ENCODE assay signal across 9 mouse cellular contexts in genomic region chr10:68208670-68209065, GRCm38 (mm10).
DNase-seq lines count a peak whose midpoint lies in the region; ATAC-seq and TF ChIP-seq lines count a peak whose summit lies in the region.
"Had no signal": no experiment of that assay in that cellular context is flagged by ENCODE, and none has a peak within 500 bp of the region (broad histone marks: within the 10 kb centered on the region; RNA-seq: fewer than 3 reads in every experiment).

No protein-coding gene starts in this region.

- no peaks in the 10 kb centered on the region for H3K36me3 ChIP-seq in lung, embryonic 14.5 days (ENCODE audit: insufficient read depth)
- H3K36me3 ChIP-seq in embryonic facial prominence, embryonic 15.5 days = peaks cover 16% of the 10 kb centered on the region; the same call in 1 of the 2 replicates
- peaks cover 7% of the 10 kb centered on the region; the same call in 1 of the 2 replicates for H3K36me3 ChIP-seq in intestine, postnatal 0 days (ENCODE audit: control insufficient read depth, insufficient read depth)

- no peaks in the 10 kb centered on the region for H3K27me3 ChIP-seq in lung, embryonic 14.5 days (ENCODE audit: insufficient read depth, low read length)
- H3K27me3 ChIP-seq in embryonic facial prominence, embryonic 15.5 days = no peaks in the 10 kb centered on the region
- H3K27me3 ChIP-seq in intestine, postnatal 0 days (replicated peaks; ENCODE audit: control insufficient read depth, insufficient read depth, low read length) = no peaks in the 10 kb centered on the region
- H3K27me3 ChIP-seq: megakaryocyte, embryonic 14.5 days had no signal

- no peaks in the 10 kb centered on the region for H3K9me3 ChIP-seq in lung, embryonic 14.5 days (ENCODE audit: low read depth, low read length)
- no peaks in the 10 kb centered on the region for H3K9me3 ChIP-seq in embryonic facial prominence, embryonic 15.5 days (replicated peaks)
- H3K9me3 ChIP-seq in intestine, postnatal 0 days (ENCODE audit: control insufficient read depth) = no peaks in the 10 kb centered on the region
- H3K9me3 ChIP-seq: megakaryocyte, embryonic 14.5 days had no signal

- H3K4me2 ChIP-seq in lung, embryonic 14.5 days = peak overlapping the region; percentile 40
- H3K4me2 ChIP-seq in embryonic facial prominence, embryonic 15.5 days (replicated peaks) = 0 out of 2 replicates have a peak overlapping the region, but pooled peaks have one; percentile 17
- peak overlapping the region; percentile 49; the same call in 1 of the 2 replicates for H3K4me2 ChIP-seq in intestine, postnatal 0 days (replicated peaks; ENCODE audit: low read depth)

- H3K27ac ChIP-seq in lung, embryonic 14.5 days (ENCODE audit: low read depth) = no peak overlapping the region
- 0 out of 2 replicates have a peak overlapping the region, but pooled peaks have one; percentile 17 for H3K27ac ChIP-seq in embryonic facial prominence, embryonic 15.5 days (replicated peaks)
- H3K27ac ChIP-seq in intestine, postnatal 0 days (ENCODE audit: low read depth, low read length) = no peak overlapping the region

- TF ChIP-seq CTCF in lung, embryonic 14.5 days (IDR thresholded peaks at IDR 0.05; ENCODE audit: low read depth) = no peak
- TF ChIP-seq CTCF in intestine, postnatal 0 days (IDR thresholded peaks at IDR 0.05; ENCODE audit: low read depth) = no peak

- 41% methylated on average over 5 of the region's 5 CpGs for WGBS in lung, embryonic 14.5 days
- WGBS in embryonic facial prominence, embryonic 15.5 days = 20% methylated on average over 5 of the region's 5 CpGs
- WGBS in intestine, postnatal 0 days = 38% methylated on average over 5 of the region's 5 CpGs

- H3K4me1 ChIP-seq in lung, embryonic 14.5 days (ENCODE audit: insufficient read depth) = 0 out of 2 replicates have a peak, but pooled peaks cover 3% of the 10 kb centered on the region
- peaks cover 28% of the 10 kb centered on the region for H3K4me1 ChIP-seq in embryonic facial prominence, embryonic 15.5 days
- peaks cover 2% of the 10 kb centered on the region; the same call in 1 of the 2 replicates for H3K4me1 ChIP-seq in intestine, postnatal 0 days (replicated peaks; ENCODE audit: control insufficient read depth, insufficient read depth, low read length)

- peak; percentile 18 for DNase-seq in embryo, embryonic 11 days
- no peak for DNase-seq in embryo, embryonic 10 days (ENCODE audit: low spot score)
- DNase-seq in lung, embryonic 14.5 days = peak; percentile 35
- DNase-seq in lung, postnatal 36 days = no peak
- no peak for DNase-seq in adrenal gland, adult 18-20 months (ENCODE audit: low spot score in 2 of 2)
- no peak for DNase-seq in adrenal gland, adult 8-10 months

- no peak overlapping the region for H3K4me3 ChIP-seq in lung, embryonic 14.5 days (ENCODE audit: low read depth, low read length)
- no peak overlapping the region for H3K4me3 ChIP-seq in embryonic facial prominence, embryonic 15.5 days (replicated peaks)
- H3K4me3 ChIP-seq in intestine, postnatal 0 days (ENCODE audit: low read depth, low read length) = no peak overlapping the region; the same call in 1 of the 2 replicates
- H3K4me3 ChIP-seq: megakaryocyte, embryonic 14.5 days had no signal

- H3K9ac ChIP-seq in lung, embryonic 14.5 days = no peak overlapping the region
- no peak overlapping the region for H3K9ac ChIP-seq in embryonic facial prominence, embryonic 15.5 days
- H3K9ac ChIP-seq in intestine, postnatal 0 days (ENCODE audit: low read depth, low read length) = no peak overlapping the region

- ATAC-seq in lung, embryonic 14.5 days (ENCODE audit: insufficient read depth) = no peak
- ATAC-seq in embryonic facial prominence, embryonic 15.5 days (ENCODE audit: insufficient number of reproducible peaks, low FRiP score, low TSS enrichment, low read depth) = no peak
- ATAC-seq in intestine, postnatal 0 days = no peak

Comparison
In these comparisons a context has a peak if more than half of its experiments do, and no peak if none do; other contexts are left out.
1. DNase-seq: peak in embryo, embryonic 11 days (single experiment) and lung, embryonic 14.5 days (single experiment); none in embryo, embryonic 10 days (single experiment), lung, postnatal 36 days (single experiment), adrenal gland, adult 18-20 months (0 of 2) and adrenal gland, adult 8-10 months (single experiment).
2. Peak in every context shown above with its lines, with median percentiles within 50 percentile points of each other: H3K4me2 ChIP-seq.